19 mouse cellular contexts compared by ENCODE assay signal in the genomic region with DNA sequence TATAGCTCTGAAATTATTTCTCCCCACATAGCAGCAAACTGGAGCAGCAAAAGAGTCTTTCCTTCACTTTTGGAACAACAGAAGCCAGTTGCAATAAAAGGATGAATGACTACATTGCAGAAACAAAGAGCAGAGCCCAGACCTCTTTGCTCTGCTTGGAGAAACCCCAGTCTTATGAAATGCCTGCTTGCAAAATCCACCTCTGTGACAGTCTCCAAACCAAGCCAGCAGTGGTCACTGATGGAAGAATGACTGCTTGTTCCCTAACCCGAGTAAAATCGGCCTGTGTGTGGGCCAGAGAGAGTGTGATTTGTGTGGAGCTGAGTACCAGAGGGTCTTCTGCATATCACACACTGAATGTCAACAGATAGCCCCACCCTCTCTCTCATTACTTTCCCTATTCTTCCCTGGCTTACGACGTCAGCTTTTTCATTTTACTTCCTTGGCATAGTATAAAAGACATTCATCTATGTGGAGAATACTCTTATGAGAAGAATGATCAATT.
DNase-seq lines count a peak whose midpoint lies in the region; ATAC-seq and TF ChIP-seq lines count a peak whose summit lies in the region.
"Had no signal": no experiment of that assay in that cellular context is flagged by ENCODE, and none has a peak within 500 bp of the region (broad histone marks: within the 10 kb centered on the region; RNA-seq: fewer than 3 reads in every experiment).

No protein-coding gene starts in this region.

- no peak overlapping the region for H3K4me3 ChIP-seq in heart, embryonic 12.5 days
- H3K4me3 ChIP-seq in lung, embryonic 14.5 days (ENCODE audit: low read depth, low read length) = no peak overlapping the region
- no peak overlapping the region for H3K4me3 ChIP-seq in lung, embryonic 15.5 days
- H3K4me3 ChIP-seq in stomach, postnatal 0 days (ENCODE audit: low read depth, low read length) = no peak overlapping the region
- no peak overlapping the region for H3K4me3 ChIP-seq in intestine, postnatal 0 days (ENCODE audit: low read depth, low read length)
- H3K4me3 ChIP-seq: embryonic facial prominence, embryonic 10.5 days; erythroblast, embryonic 14.5 days; heart, embryonic 15.5 days; hindbrain, embryonic 13.5 days had no signal

- H3K4me1 ChIP-seq in heart, embryonic 12.5 days (replicated peaks) = no peaks in the 10 kb centered on the region
- 0 out of 2 replicates have a peak, but pooled peaks cover 8% of the 10 kb centered on the region for H3K4me1 ChIP-seq in lung, embryonic 14.5 days (ENCODE audit: insufficient read depth)
- H3K4me1 ChIP-seq in lung, embryonic 15.5 days = peaks cover 33% of the 10 kb centered on the region
- no peaks in the 10 kb centered on the region for H3K4me1 ChIP-seq in stomach, postnatal 0 days (replicated peaks; ENCODE audit: control insufficient read depth, insufficient read depth)
- H3K4me1 ChIP-seq in intestine, postnatal 0 days (replicated peaks; ENCODE audit: control insufficient read depth, insufficient read depth, low read length) = no peaks in the 10 kb centered on the region
- H3K4me1 ChIP-seq: heart, embryonic 15.5 days; hindbrain, embryonic 13.5 days had no signal

- TF ChIP-seq CTCF in lung, embryonic 14.5 days (IDR thresholded peaks at IDR 0.05; ENCODE audit: low read depth) = no peak
- TF ChIP-seq CTCF in stomach, postnatal 0 days (IDR thresholded peaks at IDR 0.05; ENCODE audit: low read depth) = no peak
- TF ChIP-seq CTCF in intestine, postnatal 0 days (IDR thresholded peaks at IDR 0.05; ENCODE audit: low read depth) = no peak

- peak; percentile 31 to 39 for DNase-seq in heart, adult 18-20 months
- peak; percentile 46 for DNase-seq in lung, embryonic 14.5 days
- no peak for DNase-seq in lung, postnatal 25 days (ENCODE audit: low spot score)
- DNase-seq in stomach, postnatal 0 days (ENCODE audit: low spot score) = no peak
- DNase-seq: cerebellum, adult 11 months; cerebellum, postnatal 25 days; forebrain, postnatal 0 days; gastrocnemius, postnatal 10 days; kidney, adult 11 months; right cerebral cortex, postnatal 25 days; thymus, adult 18-20 months had no signal

- H3K9me3 ChIP-seq in heart, embryonic 12.5 days (replicated peaks) = no peaks in the 10 kb centered on the region
- H3K9me3 ChIP-seq in lung, embryonic 14.5 days (ENCODE audit: low read depth, low read length) = no peaks in the 10 kb centered on the region
- no peaks in the 10 kb centered on the region for H3K9me3 ChIP-seq in lung, embryonic 15.5 days
- H3K9me3 ChIP-seq in stomach, postnatal 0 days (ENCODE audit: control insufficient read depth, low read length) = no peaks in the 10 kb centered on the region
- no peaks in the 10 kb centered on the region for H3K9me3 ChIP-seq in intestine, postnatal 0 days (ENCODE audit: control insufficient read depth)
- H3K9me3 ChIP-seq: embryonic facial prominence, embryonic 10.5 days; heart, embryonic 15.5 days; hindbrain, embryonic 13.5 days had no signal

- TF ChIP-seq EP300 in stomach, postnatal 0 days (optimal IDR thresholded peaks at IDR 0.05) = no peak

- no peak overlapping the region for H3K27ac ChIP-seq in heart, embryonic 12.5 days (ENCODE audit: poor library complexity, severe bottlenecking)
- H3K27ac ChIP-seq in lung, embryonic 14.5 days (ENCODE audit: low read depth) = no peak overlapping the region
- H3K27ac ChIP-seq in lung, embryonic 15.5 days = peak overlapping the region; percentile 87
- H3K27ac ChIP-seq in stomach, postnatal 0 days (replicated peaks) = no peak overlapping the region
- no peak overlapping the region for H3K27ac ChIP-seq in intestine, postnatal 0 days (ENCODE audit: low read depth, low read length)
- H3K27ac ChIP-seq: embryonic facial prominence, embryonic 10.5 days; heart, embryonic 15.5 days; hindbrain, embryonic 13.5 days had no signal

- H3K4me2 ChIP-seq in heart, embryonic 12.5 days = no peak overlapping the region
- H3K4me2 ChIP-seq in lung, embryonic 14.5 days = no peak overlapping the region
- H3K4me2 ChIP-seq in lung, embryonic 15.5 days = no peak overlapping the region
- no peak overlapping the region for H3K4me2 ChIP-seq in stomach, postnatal 0 days (replicated peaks; ENCODE audit: low read depth)
- no peak overlapping the region for H3K4me2 ChIP-seq in intestine, postnatal 0 days (replicated peaks; ENCODE audit: low read depth)
- H3K4me2 ChIP-seq: heart, embryonic 15.5 days; hindbrain, embryonic 13.5 days had no signal

- no peaks in the 10 kb centered on the region for H3K36me3 ChIP-seq in heart, embryonic 12.5 days
- H3K36me3 ChIP-seq in lung, embryonic 14.5 days (ENCODE audit: insufficient read depth) = no peaks in the 10 kb centered on the region
- H3K36me3 ChIP-seq in lung, embryonic 15.5 days = no peaks in the 10 kb centered on the region
- no peaks in the 10 kb centered on the region for H3K36me3 ChIP-seq in stomach, postnatal 0 days (ENCODE audit: control insufficient read depth, insufficient read depth, low read length)
- H3K36me3 ChIP-seq in intestine, postnatal 0 days (ENCODE audit: control insufficient read depth, insufficient read depth) = no peaks in the 10 kb centered on the region
- H3K36me3 ChIP-seq: embryonic facial prominence, embryonic 10.5 days; heart, embryonic 15.5 days; hindbrain, embryonic 13.5 days had no signal

- 69% methylated on average over 4 of the region's 4 CpGs for WGBS in heart, embryonic 12.5 days
- 52% methylated on average over 4 of the region's 4 CpGs for WGBS in lung, embryonic 14.5 days
- WGBS in lung, embryonic 15.5 days = 45% methylated on average over 4 of the region's 4 CpGs
- WGBS in stomach, postnatal 0 days = 54% methylated on average over 4 of the region's 4 CpGs
- 54% methylated on average over 4 of the region's 4 CpGs for WGBS in intestine, postnatal 0 days

- no peak for ATAC-seq in heart, embryonic 12.5 days (ENCODE audit: insufficient number of reproducible peaks, low FRiP score)
- no peak for ATAC-seq in lung, embryonic 14.5 days (ENCODE audit: insufficient read depth)
- no peak for ATAC-seq in lung, embryonic 15.5 days (ENCODE audit: borderline replicate concordance, extremely low read depth, low FRiP score, low TSS enrichment)
- peak; percentile 24; the same call in 1 of the 2 replicates for ATAC-seq in stomach, postnatal 0 days (ENCODE audit: low FRiP score, low TSS enrichment)
- ATAC-seq in intestine, postnatal 0 days = no peak
- ATAC-seq: forebrain, postnatal 0 days; midbrain, embryonic 16.5 days had no signal

- H3K9ac ChIP-seq in heart, embryonic 12.5 days = no peak overlapping the region
- no peak overlapping the region for H3K9ac ChIP-seq in lung, embryonic 14.5 days
- no peak overlapping the region for H3K9ac ChIP-seq in lung, embryonic 15.5 days
- no peak overlapping the region for H3K9ac ChIP-seq in stomach, postnatal 0 days (ENCODE audit: low read length)
- H3K9ac ChIP-seq in intestine, postnatal 0 days (ENCODE audit: low read depth, low read length) = no peak overlapping the region
- H3K9ac ChIP-seq: forebrain, postnatal 0 days; heart, embryonic 15.5 days; hindbrain, embryonic 13.5 days had no signal

- H3K27me3 ChIP-seq in heart, embryonic 12.5 days (replicated peaks) = no peaks in the 10 kb centered on the region
- H3K27me3 ChIP-seq in lung, embryonic 14.5 days (ENCODE audit: insufficient read depth, low read length) = no peaks in the 10 kb centered on the region
- H3K27me3 ChIP-seq in lung, embryonic 15.5 days = no peaks in the 10 kb centered on the region
- H3K27me3 ChIP-seq in stomach, postnatal 0 days (ENCODE audit: control insufficient read depth, insufficient read depth, low read length) = no peaks in the 10 kb centered on the region
- H3K27me3 ChIP-seq in intestine, postnatal 0 days (replicated peaks; ENCODE audit: control insufficient read depth, insufficient read depth, low read length) = no peaks in the 10 kb centered on the region
- H3K27me3 ChIP-seq: heart, embryonic 15.5 days; hindbrain, embryonic 13.5 days had no signal

Comparison
In these comparisons a context has a peak if more than half of its experiments do, and no peak if none do; other contexts are left out.
1. DNase-seq: peak in heart, adult 18-20 months (2 of 2) and lung, embryonic 14.5 days (single experiment); none in lung, postnatal 25 days (single experiment) and stomach, postnatal 0 days (single experiment).